Mouse (Mus musculus): Measurements from ENCODE around the gene Sirt1. TPM values are rescaled to one million over a fixed set of nuclear protein-coding genes. Genes with fewer than 3 reads are reported as not detected.
A peak's percentile ranks its signal among the peaks of the same experiment; 100 is the strongest.

Sirt1 gene
- polyA plus RNA-seq, 2 experiments = 3.8 to 8.4 TPM

GRCm38 (mm10) chr10:63348291-63348690, 33.2 kb downstream of the Sirt1 start:
- DNase-seq (ENCODE audit: low read depth in 3 of 3, low spot score in 3 of 3) = no peak
- TF ChIP-seq EP300 (IDR thresholded peaks at IDR 0.05; ENCODE audit: low read depth) = no peak
- TF ChIP-seq CTCF (IDR thresholded peaks at IDR 0.05; ENCODE audit: low read depth) = no peak
- H3K9ac ChIP-seq (replicated peaks) = no peak overlapping the region
- H3K4me3 ChIP-seq (ENCODE audit: insufficient read depth in 1 of 2, low read depth in 2 of 2, low read length in 2 of 2) = no peak overlapping the region
- H3K27me3 ChIP-seq (ENCODE audit: control insufficient read depth, insufficient read depth, low read length) = no peaks in the 10 kb centered on the region
- no peaks in the 10 kb centered on the region for H3K9me3 ChIP-seq (ENCODE audit: control insufficient read depth, low read length)
- no peaks in the 10 kb centered on the region for H3K4me1 ChIP-seq (replicated peaks; ENCODE audit: control insufficient read depth in 2 of 2, insufficient read depth in 2 of 2, low read length in 1 of 2)
- WGBS (ENCODE audit: insufficient replicate concordance) = 53% methylated on average over 3 of the region's 3 CpGs
- no peaks in the 10 kb centered on the region for H3K36me3 ChIP-seq (replicated peaks; ENCODE audit: control insufficient read depth, insufficient read depth, low read depth)
- no peak overlapping the region for H3K27ac ChIP-seq
- H3K4me2 ChIP-seq (ENCODE audit: low read depth) = no peak overlapping the region
- no peak for ATAC-seq (ENCODE audit: insufficient read depth)

- H3K9ac ChIP-seq (replicated peaks) = no peak overlapping the region
- H3K4me3 ChIP-seq (ENCODE audit: insufficient read depth in 1 of 2, low read depth in 2 of 2, low read length in 2 of 2) = no peak overlapping the region
- H3K9me3 ChIP-seq (ENCODE audit: control insufficient read depth, low read length) = no peaks in the 10 kb centered on the region
- TF ChIP-seq EP300 (IDR thresholded peaks at IDR 0.05; ENCODE audit: low read depth) (no peak), CTCF (IDR thresholded peaks at IDR 0.05; ENCODE audit: low read depth) (no peak)
- H3K4me1 ChIP-seq (replicated peaks; ENCODE audit: control insufficient read depth in 2 of 2, insufficient read depth in 2 of 2, low read length in 1 of 2) = peaks cover 3 to 4% of the 10 kb centered on the region in 2 experiments; a peak in 3 of 4 replicates
- no peaks in the 10 kb centered on the region for H3K36me3 ChIP-seq (replicated peaks; ENCODE audit: control insufficient read depth, insufficient read depth, low read depth)
- no peak overlapping the region for H3K4me2 ChIP-seq (ENCODE audit: low read depth)
- H3K27me3 ChIP-seq (ENCODE audit: control insufficient read depth, insufficient read depth, low read length) = no peaks in the 10 kb centered on the region
- ATAC-seq (ENCODE audit: insufficient read depth) (no peak), DNase-seq (ENCODE audit: low read depth in 3 of 3, low spot score in 3 of 3) (no peak)
- 79% methylated on average over 3 of the region's 3 CpGs for WGBS (ENCODE audit: insufficient replicate concordance)
- H3K27ac ChIP-seq = no peak overlapping the region
These were observed 36.8 kb downstream of the Sirt1 start for GRCm38 (mm10) chr10:63344751-63345150.

GRCm38 (mm10) chr10:63341351-63341750, 40.2 kb downstream of the Sirt1 start:
- H3K4me1 ChIP-seq (replicated peaks; ENCODE audit: control insufficient read depth in 2 of 2, insufficient read depth in 2 of 2, low read length in 1 of 2) = peaks cover 17% of the 10 kb centered on the region in 2 experiments
- TF ChIP-seq CTCF (IDR thresholded peaks at IDR 0.05; ENCODE audit: low read depth) (no peak), EP300 (IDR thresholded peaks at IDR 0.05; ENCODE audit: low read depth) (no peak)
- no peak overlapping the region for H3K4me2 ChIP-seq (ENCODE audit: low read depth)
- no peak for DNase-seq (ENCODE audit: low read depth in 3 of 3, low spot score in 3 of 3)
- 29% methylated on average over 2 of the region's 2 CpGs for WGBS (ENCODE audit: insufficient replicate concordance)
- H3K9ac ChIP-seq (replicated peaks) = no peak overlapping the region
- no peak overlapping the region for H3K4me3 ChIP-seq (ENCODE audit: insufficient read depth in 1 of 2, low read depth in 2 of 2, low read length in 2 of 2)
- peaks cover under 1% of the 10 kb centered on the region; the same call in 1 of the 2 replicates for H3K36me3 ChIP-seq (replicated peaks; ENCODE audit: control insufficient read depth, insufficient read depth, low read depth)
- H3K27me3 ChIP-seq (ENCODE audit: control insufficient read depth, insufficient read depth, low read length) = no peaks in the 10 kb centered on the region
- H3K27ac ChIP-seq = no peak overlapping the region
- H3K9me3 ChIP-seq (ENCODE audit: control insufficient read depth, low read length) = no peaks in the 10 kb centered on the region
- no peak for ATAC-seq (ENCODE audit: insufficient read depth)

GRCm38 (mm10) chr10:63338914-63339643, 42.4 kb downstream of the Sirt1 start:
- Histone ChIP-seq H3K4me1 (replicated peaks; ENCODE audit: control insufficient read depth in 2 of 2, insufficient read depth in 2 of 2, low read length in 1 of 2) (peaks cover 17 to 18% of the 10 kb centered on the region in 2 experiments), H3K27ac (peak overlapping the region; percentile 64), H3K27me3 (ENCODE audit: control insufficient read depth, insufficient read depth, low read length) (no peaks in the 10 kb centered on the region), H3K9me3 (ENCODE audit: control insufficient read depth, low read length) (no peaks in the 10 kb centered on the region), H3K4me2 (ENCODE audit: low read depth) (peak overlapping the region; percentile 91), H3K9ac (replicated peaks) (peak overlapping the region; percentile 91), H3K36me3 (replicated peaks; ENCODE audit: control insufficient read depth, insufficient read depth, low read depth) (peaks cover 16% of the 10 kb centered on the region), H3K4me3 (ENCODE audit: insufficient read depth in 1 of 2, low read depth in 2 of 2, low read length in 2 of 2) (peak overlapping the region; percentile 79 to 99)
- no peak for TF ChIP-seq EP300 (IDR thresholded peaks at IDR 0.05; ENCODE audit: low read depth)
- TF ChIP-seq CTCF (IDR thresholded peaks at IDR 0.05; ENCODE audit: low read depth) = no peak; the same call in 1 of the 2 replicates
- 1% methylated on average over 62 of the region's 74 CpGs for whole genome bisulfite sequencing (ENCODE audit: insufficient replicate concordance)
- peak; percentile 83 to 88 (median 84) for DNase-seq (ENCODE audit: low read depth in 3 of 3, low spot score in 3 of 3)
- peak; percentile 96 for ATAC-seq (ENCODE audit: insufficient read depth)

- Histone ChIP-seq H3K9me3 (ENCODE audit: control insufficient read depth, low read length) (no peaks in the 10 kb centered on the region), H3K27me3 (ENCODE audit: control insufficient read depth, insufficient read depth, low read length) (no peaks in the 10 kb centered on the region), H3K27ac (peak overlapping the region; percentile 43), H3K4me2 (ENCODE audit: low read depth) (peak overlapping the region; percentile 91), H3K4me3 (ENCODE audit: insufficient read depth in 1 of 2, low read depth in 2 of 2, low read length in 2 of 2) (peak overlapping the region; percentile 79 to 99), H3K9ac (replicated peaks) (peak overlapping the region; percentile 74), H3K4me1 (replicated peaks; ENCODE audit: control insufficient read depth in 2 of 2, insufficient read depth in 2 of 2, low read length in 1 of 2) (peaks cover 17 to 18% of the 10 kb centered on the region in 2 experiments), H3K36me3 (replicated peaks; ENCODE audit: control insufficient read depth, insufficient read depth, low read depth) (peaks cover 25% of the 10 kb centered on the region)
- no peak for TF ChIP-seq CTCF (IDR thresholded peaks at IDR 0.05; ENCODE audit: low read depth)
- DNase-seq (ENCODE audit: low read depth in 3 of 3, low spot score in 3 of 3) (peak; percentile 34 to 41 (median 36)), ATAC-seq (ENCODE audit: insufficient read depth) (peak; percentile 76)
- under 1% methylated on average over 64 of the region's 113 CpGs for WGBS (ENCODE audit: insufficient replicate concordance)
These were observed 43.3 kb downstream of the Sirt1 start for GRCm38 (mm10) chr10:63337951-63338836.
